In the genomic region with DNA sequence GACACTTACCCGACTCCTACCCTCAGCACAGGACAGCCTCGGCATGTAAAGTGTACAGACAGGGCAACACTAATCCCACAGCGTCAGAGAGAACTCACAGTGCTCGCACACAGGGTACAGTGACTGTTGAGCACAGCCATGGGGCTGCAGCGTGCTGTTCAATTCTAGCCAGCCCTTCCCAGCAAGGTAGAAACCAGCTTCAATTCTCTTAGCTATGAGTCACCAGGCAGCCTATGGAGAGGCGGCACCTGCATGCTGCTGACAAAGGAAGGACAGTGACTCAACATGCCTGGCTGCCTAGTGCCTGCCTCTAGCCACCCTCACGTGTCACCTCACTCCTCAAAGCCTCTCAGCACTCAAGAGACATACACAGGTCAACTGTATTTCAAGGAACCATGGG, we compare ENCODE assay signal across 13 mouse cellular contexts. TPM values are rescaled to one million over a fixed set of nuclear protein-coding genes. Genes with fewer than 3 reads are reported as not detected.
DNase-seq lines count a peak whose midpoint lies in the region; TF ChIP-seq lines count a peak whose summit lies in the region.
"Had no signal": no experiment of that assay in that cellular context is flagged by ENCODE, and none has a peak within 500 bp of the region (broad histone marks: within the 10 kb centered on the region; RNA-seq: fewer than 3 reads in every experiment).

No protein-coding gene starts in this region.

- H3K4me1 ChIP-seq in cerebellum, adult 2 months (ENCODE audit: control insufficient read depth, insufficient read depth, low read length), result peaks cover 29% of the 10 kb centered on the region
- H3K4me1 ChIP-seq: limb, embryonic 15.5 days had no signal

- TF ChIP-seq CTCF in cerebellum, adult 2 months (IDR thresholded peaks at IDR 0.05; ENCODE audit: borderline replicate concordance, insufficient read depth, low read depth, low read length), result no peak

- no peak overlapping the region for H3K4me3 ChIP-seq in cerebellum, adult 2 months (replicated peaks; ENCODE audit: insufficient read depth, low read depth, low read length)
- H3K4me3 ChIP-seq: erythroblast, embryonic 14.5 days; limb, embryonic 15.5 days had no signal

- 55% methylated on average over 7 of the region's 7 CpGs for WGBS in cerebellum, adult 2 months

- no peak for TF ChIP-seq POLR2A in cerebellum, adult 2 months (IDR thresholded peaks at IDR 0.05; ENCODE audit: borderline replicate concordance, insufficient read depth, low read length)

- no peaks in the 10 kb centered on the region for H3K27me3 ChIP-seq in cerebellum, adult 2 months (ENCODE audit: control insufficient read depth, insufficient read depth, low read length)
- H3K27me3 ChIP-seq: limb, embryonic 15.5 days had no signal

- peak; percentile 48 to 74 for DNase-seq in cerebellum, adult 2 months
- DNase-seq in cerebellum, adult 11 months, result no peak
- DNase-seq in right cerebral cortex, adult 2 months (ENCODE audit: low spot score in 2 of 2), result peak; percentile 55 to 62
- DNase-seq in right cerebral cortex, postnatal 14 days, result no peak
- DNase-seq in cerebellum, postnatal 25 days, result peak; percentile 24 to 56
- DNase-seq in telencephalon, adult 2 months (ENCODE audit: low read depth, low spot score), result peak; percentile 52
- no peak for DNase-seq in retina, postnatal 1 day
- DNase-seq in kidney, postnatal 10 days, result no peak
- DNase-seq: adrenal gland, postnatal 36 days; kidney, adult 18-20 months had no signal

- H3K27ac ChIP-seq in cerebellum, adult 2 months (ENCODE audit: insufficient read depth, low read length), result peak overlapping the region; percentile 14; the same call in 1 of the 2 replicates
- H3K27ac ChIP-seq: limb, embryonic 15.5 days had no signal

RNA-seq across cellular contexts. Expression of a gene that starts 24.6 kb away (rescaled TPM):
- polyA plus RNA-seq in cerebellum, adult 2 months (2012; rRNA removed), result 528 and 558 TPM in 2 replicates

RNA-seq across cellular contexts. Expression of a gene that starts 24.6 kb away (rescaled TPM):
- 102 and 113 TPM in 2 replicates for polyA plus RNA-seq in cerebellum, adult 2 months (2012; rRNA removed)
- polyA plus RNA-seq: thymus, postnatal 0 days had no signal

RNA-seq across cellular contexts. Expression of a gene that starts 38.0 kb away (rescaled TPM):
- polyA plus RNA-seq in cerebellum, adult 2 months (2012; rRNA removed), result 24.0 and 25.0 TPM in 2 replicates

Comparison
In these comparisons a context has a peak if more than half of its experiments do, and no peak if none do; other contexts are left out.
1. DNase-seq: peak in cerebellum, adult 2 months (2 of 2), right cerebral cortex, adult 2 months (2 of 2), cerebellum, postnatal 25 days (2 of 2) and telencephalon, adult 2 months (single experiment); none in cerebellum, adult 11 months (single experiment), right cerebral cortex, postnatal 14 days (single experiment), retina, postnatal 1 day (single experiment) and kidney, postnatal 10 days (single experiment).